Mouse (Mus musculus) stomach, embryonic 14.5 days (tissue): ENCODE measurements around the gene Lpin2. TPM values are rescaled to one million over a fixed set of nuclear protein-coding genes. Genes with fewer than 3 reads are reported as not detected.

Experiments
- ATAC-seq: fragments of 200-750 bp; cut with Nextera tagmentation; 2 replicates; pipeline ENCODE4 v1.8.0; 2017; ENCODE audit warnings: low read depth, moderate TSS enrichment; ENCODE audit not compliant: insufficient number of reproducible peaks, insufficient read depth, low FRiP score
- H3K27ac ChIP-seq: fragments of 300-500 bp; sonication (generic); 2 replicates; pipeline ENCODE4 v1.5.1; 2014; ENCODE audit warnings: mild to moderate bottlenecking, low read length, moderate library complexity, mixed read lengths
- H3K27me3 ChIP-seq: fragments of 300-500 bp; sonication (generic); 2 replicates; pipeline ENCODE4 v1.6.1; 2014; ENCODE audit warnings: low read length, control low read depth, mixed read lengths; ENCODE audit not compliant: control insufficient read depth, insufficient read depth
- H3K36me3 ChIP-seq: fragments of 300-500 bp; sonication (generic); 2 replicates; pipeline ENCODE4 v1.6.1; 2014; ENCODE audit warnings: mild to moderate bottlenecking, control low read depth, low read length, moderate library complexity, mixed read lengths; ENCODE audit not compliant: control insufficient read depth, insufficient read depth
- H3K4me1 ChIP-seq: fragments of 300-500 bp; sonication (generic); 2 replicates; pipeline ENCODE4 v1.6.1; 2014; ENCODE audit warnings: low read length, control low read depth, mixed read lengths; ENCODE audit not compliant: control insufficient read depth, insufficient read depth
- H3K4me2 ChIP-seq: fragments of 300-500 bp; sonication (generic); replicated peaks from 2 replicates; pipeline ENCODE4 v1.6.1; 2014; ENCODE audit warnings: low read depth, low read length, control low read depth
- H3K4me3 ChIP-seq: fragments of 300-500 bp; sonication (generic); 2 replicates; pipeline ENCODE4 v1.5.1; 2014; ENCODE audit warnings: low read depth, low read length, control low read depth
- H3K9ac ChIP-seq: fragments of 300-500 bp; sonication (generic); replicated peaks from 2 replicates; pipeline ENCODE4 v1.6.1; 2014; ENCODE audit warnings: low read depth, mild to moderate bottlenecking, control low read depth, low read length, moderate library complexity, mixed read lengths
- H3K9me3 ChIP-seq: fragments of 300-500 bp; sonication (generic); 2 replicates; pipeline ENCODE4 v1.6.1; 2016; ENCODE audit warnings: low read depth, low read length, control low read depth; ENCODE audit not compliant: control insufficient read depth
- WGBS: fragments of 180-500 bp; shearing (Covaris S2); extraction: QIAGEN DNeasy Blood & Tissue Kit; methylation state at CpG from one replicate; pipeline ENCODE4 v1.1.7; 2014; 5-methylcytosine and 5-hydroxymethylcytosine counted together
- polyA plus RNA-seq: library from polyadenylated mRNA; unstranded; fragments of >200 nt; fragmentation: Nextera tagmentation; extraction: Ambion mirVana; gene quantifications from 2 replicates; pipeline ENCODE4 v1.2.1, GENCODE M21; 2014

The Lpin2 gene
- polyA plus RNA-seq, 1 experiment from 2014 or later = 38.6 TPM

DNA sequence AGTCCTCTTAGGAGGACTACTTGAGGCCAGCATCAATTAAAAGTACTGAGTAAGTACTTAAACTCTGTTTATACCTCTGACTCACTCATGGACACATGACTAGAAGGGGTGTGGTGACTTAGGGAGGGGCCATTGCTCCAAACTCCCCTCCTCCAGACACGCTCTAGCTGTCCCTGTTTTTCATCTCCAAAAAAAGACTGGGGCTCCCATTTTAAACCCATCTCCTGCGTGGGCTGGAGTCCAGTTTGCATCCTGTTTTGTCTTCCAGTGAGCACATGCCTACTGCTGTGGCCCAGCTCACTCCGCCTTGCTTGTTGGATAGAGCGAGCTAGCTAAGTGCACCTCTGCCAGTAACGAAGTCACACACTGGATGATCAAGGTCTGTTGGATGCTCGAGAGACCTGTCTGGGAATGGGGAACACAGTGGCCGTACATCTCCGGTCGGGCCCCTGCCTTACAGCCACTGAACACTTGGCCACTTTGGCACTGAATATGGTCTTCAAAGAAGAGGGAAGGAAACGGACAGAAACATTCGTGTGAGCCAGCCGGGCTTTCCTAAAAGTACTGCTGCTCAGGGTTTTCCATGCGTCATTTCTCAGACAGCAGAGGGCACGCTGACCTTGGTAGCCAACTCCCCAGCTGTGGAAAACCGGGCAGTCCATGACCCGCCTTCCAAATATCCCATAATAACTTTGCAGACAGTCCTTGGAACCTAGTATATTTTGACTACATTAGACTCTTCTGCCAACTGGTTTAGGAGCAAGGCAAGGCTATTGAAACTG lies 68.7 kb downstream of the Lpin2 start:
- H3K4me3 ChIP-seq = no peak overlapping the region
- no peaks in the 10 kb centered on the region for H3K9me3 ChIP-seq
- no peak overlapping the region for H3K27ac ChIP-seq
- peaks cover 22% of the 10 kb centered on the region for H3K36me3 ChIP-seq
- H3K4me2 ChIP-seq = no peak overlapping the region
- peak; percentile 29; the same call in 1 of the 2 replicates for ATAC-seq
- no peaks in the 10 kb centered on the region for H3K27me3 ChIP-seq
- 0 out of 2 replicates have a peak, but pooled peaks cover 3% of the 10 kb centered on the region for H3K4me1 ChIP-seq
- 79% methylated on average over 16 of the region's 16 CpGs for WGBS
- no peak overlapping the region for H3K9ac ChIP-seq

DNA sequence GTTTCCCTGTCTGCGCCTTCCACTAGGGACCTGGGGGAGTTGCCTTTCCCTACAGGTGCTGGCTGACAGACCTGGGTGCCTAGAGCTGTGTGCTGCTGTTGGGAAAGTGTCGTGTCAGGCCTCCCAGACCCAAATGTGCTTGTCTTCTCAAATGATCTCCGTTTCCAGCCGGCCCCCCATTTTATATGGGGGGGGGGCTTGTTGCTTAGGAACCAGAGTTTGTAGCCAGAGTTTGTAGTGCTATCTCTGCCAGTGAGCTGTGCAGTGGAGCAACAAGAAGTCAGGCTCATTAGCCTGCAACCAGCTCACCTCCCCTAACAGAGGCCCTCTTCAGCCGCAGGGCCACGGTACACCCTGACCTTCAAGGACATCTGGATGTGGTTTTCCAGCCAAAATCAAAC lies 69.2 kb downstream of the Lpin2 start:
- Histone ChIP-seq H3K27ac (no peak overlapping the region), H3K36me3 (peaks cover 20% of the 10 kb centered on the region), H3K27me3 (no peaks in the 10 kb centered on the region), H3K4me3 (no peak overlapping the region), H3K4me1 (0 out of 2 replicates have a peak, but pooled peaks cover 3% of the 10 kb centered on the region), H3K9me3 (no peaks in the 10 kb centered on the region), H3K4me2 (no peak overlapping the region), H3K9ac (no peak overlapping the region)
- 50% methylated on average over 6 of the region's 6 CpGs for WGBS
- ATAC-seq = no peak

DNA sequence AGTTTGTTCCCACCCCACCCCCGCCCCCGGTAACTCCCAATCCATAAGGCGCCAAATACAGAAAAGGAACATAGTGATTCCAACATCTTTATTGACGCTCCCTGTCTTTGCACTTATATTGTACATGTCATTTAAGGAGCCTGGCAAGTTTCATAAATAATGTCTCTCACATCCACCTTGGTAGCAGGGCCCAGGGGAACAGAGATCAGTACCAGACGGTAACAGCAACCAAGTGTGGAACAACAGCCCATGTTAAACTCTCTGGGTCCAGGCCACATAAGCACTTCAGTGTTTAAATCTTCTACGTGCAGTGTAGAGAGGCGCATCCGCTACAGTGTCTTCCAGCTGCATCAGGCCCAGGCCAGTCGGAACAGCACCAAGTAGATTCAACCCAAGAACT lies 69.7 kb downstream of the Lpin2 start:
- no peak overlapping the region; the same call in 1 of the 2 replicates for H3K27ac ChIP-seq
- ATAC-seq = no peak
- H3K27me3 ChIP-seq = no peaks in the 10 kb centered on the region
- no peak overlapping the region for H3K9ac ChIP-seq
- H3K36me3 ChIP-seq = peaks cover 15% of the 10 kb centered on the region
- H3K4me2 ChIP-seq = no peak overlapping the region
- H3K9me3 ChIP-seq = no peaks in the 10 kb centered on the region
- WGBS = 86% methylated on average over 9 of the region's 9 CpGs
- 0 out of 2 replicates have a peak, but pooled peaks cover 3% of the 10 kb centered on the region for H3K4me1 ChIP-seq
- H3K4me3 ChIP-seq = no peak overlapping the region

DNA sequence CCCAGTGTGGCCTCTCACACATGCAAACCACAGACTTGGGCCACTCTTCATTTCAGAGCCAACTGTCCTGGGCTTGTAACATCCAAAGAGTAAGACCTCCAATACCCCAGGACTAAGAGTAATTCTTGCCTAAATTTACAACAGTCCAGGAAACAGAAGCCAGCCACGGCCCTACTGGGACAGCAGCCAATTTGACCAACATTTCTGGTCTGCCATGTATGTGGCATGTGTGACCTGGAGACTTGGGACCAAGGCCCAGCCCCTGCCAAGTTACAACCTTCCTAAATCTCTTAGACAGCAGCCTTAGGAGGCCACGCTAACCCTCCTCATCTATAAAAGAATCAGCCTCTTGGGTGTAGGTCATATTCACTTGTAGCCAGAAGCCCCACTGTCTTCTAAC lies 71.0 kb downstream of the Lpin2 start:
- no peak overlapping the region for H3K9ac ChIP-seq
- no peak overlapping the region for H3K27ac ChIP-seq
- H3K9me3 ChIP-seq = no peaks in the 10 kb centered on the region
- 84% methylated on average over 2 of the region's 2 CpGs for WGBS
- H3K27me3 ChIP-seq = no peaks in the 10 kb centered on the region
- H3K4me3 ChIP-seq = no peak overlapping the region
- H3K36me3 ChIP-seq = peaks cover 3% of the 10 kb centered on the region; the same call in 1 of the 2 replicates
- no peak for ATAC-seq
- H3K4me1 ChIP-seq = 0 out of 2 replicates have a peak, but pooled peaks cover 3% of the 10 kb centered on the region
- no peak overlapping the region for H3K4me2 ChIP-seq

DNA sequence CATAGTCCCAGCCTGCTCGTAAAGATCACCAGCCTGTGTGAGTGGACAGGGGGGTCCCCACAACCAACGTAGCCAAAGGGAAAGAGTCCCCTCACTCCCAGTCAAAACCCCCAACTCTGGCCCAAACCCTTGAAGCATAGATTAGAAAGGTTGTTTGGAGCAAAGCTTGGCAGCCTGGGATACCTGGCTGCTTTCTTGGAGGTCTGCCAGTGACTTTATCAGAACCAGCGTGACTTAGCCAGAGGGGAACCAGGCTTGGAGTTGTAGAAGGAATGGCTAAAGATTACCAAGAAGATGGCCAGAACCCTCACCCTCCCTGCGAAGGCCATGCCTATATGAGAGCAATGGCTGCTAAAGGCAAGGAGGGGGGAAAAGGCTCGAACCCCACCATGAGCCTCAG lies 71.7 kb downstream of the Lpin2 start:
- Histone ChIP-seq H3K4me3 (no peak overlapping the region), H3K36me3 (no peaks in the 10 kb centered on the region; the same call in 1 of the 2 replicates), H3K27ac (no peak overlapping the region), H3K9me3 (no peaks in the 10 kb centered on the region), H3K27me3 (no peaks in the 10 kb centered on the region), H3K9ac (no peak overlapping the region), H3K4me2 (no peak overlapping the region), H3K4me1 (0 out of 2 replicates have a peak, but pooled peaks cover 3% of the 10 kb centered on the region)
- WGBS = 77% methylated on average over 5 of the region's 5 CpGs
- no peak for ATAC-seq

DNA sequence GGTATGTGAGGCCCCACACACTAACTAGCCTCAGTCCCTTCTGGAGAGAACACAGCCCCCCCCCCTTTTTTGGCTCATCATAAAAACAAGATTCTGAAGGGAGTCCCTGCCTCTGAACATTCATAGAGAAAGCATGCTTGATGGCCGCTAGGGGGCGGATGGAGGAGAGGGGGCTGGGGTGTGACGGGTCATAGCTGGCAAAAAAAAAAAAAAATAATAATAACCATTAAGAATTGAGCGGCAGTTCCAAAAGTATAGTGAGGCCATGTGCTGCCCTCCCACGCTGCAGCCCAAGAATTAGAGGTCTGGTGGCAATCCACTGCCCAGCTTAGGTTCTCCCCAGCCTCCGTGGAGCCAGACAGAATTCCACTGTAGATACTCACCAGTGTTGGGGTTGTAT lies 72.4 kb downstream of the Lpin2 start:
- 0 out of 2 replicates have a peak, but pooled peaks cover 3% of the 10 kb centered on the region for H3K4me1 ChIP-seq
- H3K9me3 ChIP-seq = no peaks in the 10 kb centered on the region
- no peak overlapping the region for H3K4me3 ChIP-seq
- H3K27me3 ChIP-seq = no peaks in the 10 kb centered on the region
- 54% methylated on average over 6 of the region's 6 CpGs for WGBS
- H3K4me2 ChIP-seq = no peak overlapping the region
- H3K9ac ChIP-seq = no peak overlapping the region
- H3K27ac ChIP-seq = no peak overlapping the region
- H3K36me3 ChIP-seq = no peaks in the 10 kb centered on the region; the same call in 1 of the 2 replicates
- no peak for ATAC-seq

DNA sequence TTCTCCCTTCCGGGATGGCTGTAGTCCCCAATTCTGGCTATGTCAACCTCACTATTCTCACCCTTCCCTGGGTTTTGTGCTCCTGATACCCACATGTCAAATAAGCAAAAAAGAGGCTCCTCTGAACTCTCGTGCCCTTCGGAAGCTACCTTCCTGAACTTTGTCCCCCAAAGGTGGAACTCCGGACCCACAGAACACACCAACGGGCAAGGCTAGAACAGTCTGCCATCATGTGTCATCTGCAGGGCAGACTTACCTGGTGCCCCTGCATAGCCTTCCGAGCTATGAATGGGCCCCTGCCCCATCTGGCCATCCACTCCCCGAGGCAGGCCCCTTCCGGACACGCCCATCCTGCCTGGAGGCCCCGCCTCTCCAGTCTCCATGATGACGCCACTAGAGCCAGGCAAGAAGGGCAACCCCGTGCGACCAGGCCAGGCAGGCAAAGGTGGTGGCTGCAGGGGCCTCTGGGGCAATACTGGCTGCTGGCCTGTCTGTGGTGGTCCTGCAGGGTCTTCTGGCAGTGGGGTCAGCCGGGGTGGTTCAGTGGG lies 73.8 kb downstream of the Lpin2 start:
- 80% methylated on average over 14 of the region's 14 CpGs for WGBS
- H3K9ac ChIP-seq = no peak overlapping the region
- H3K27ac ChIP-seq = no peak overlapping the region
- ATAC-seq = no peak
- H3K4me2 ChIP-seq = no peak overlapping the region
- no peaks in the 10 kb centered on the region for H3K9me3 ChIP-seq
- H3K27me3 ChIP-seq = no peaks in the 10 kb centered on the region
- H3K4me1 ChIP-seq = 0 out of 2 replicates have a peak, but pooled peaks cover 3% of the 10 kb centered on the region
- H3K4me3 ChIP-seq = no peak overlapping the region
- no peaks in the 10 kb centered on the region for H3K36me3 ChIP-seq

DNA sequence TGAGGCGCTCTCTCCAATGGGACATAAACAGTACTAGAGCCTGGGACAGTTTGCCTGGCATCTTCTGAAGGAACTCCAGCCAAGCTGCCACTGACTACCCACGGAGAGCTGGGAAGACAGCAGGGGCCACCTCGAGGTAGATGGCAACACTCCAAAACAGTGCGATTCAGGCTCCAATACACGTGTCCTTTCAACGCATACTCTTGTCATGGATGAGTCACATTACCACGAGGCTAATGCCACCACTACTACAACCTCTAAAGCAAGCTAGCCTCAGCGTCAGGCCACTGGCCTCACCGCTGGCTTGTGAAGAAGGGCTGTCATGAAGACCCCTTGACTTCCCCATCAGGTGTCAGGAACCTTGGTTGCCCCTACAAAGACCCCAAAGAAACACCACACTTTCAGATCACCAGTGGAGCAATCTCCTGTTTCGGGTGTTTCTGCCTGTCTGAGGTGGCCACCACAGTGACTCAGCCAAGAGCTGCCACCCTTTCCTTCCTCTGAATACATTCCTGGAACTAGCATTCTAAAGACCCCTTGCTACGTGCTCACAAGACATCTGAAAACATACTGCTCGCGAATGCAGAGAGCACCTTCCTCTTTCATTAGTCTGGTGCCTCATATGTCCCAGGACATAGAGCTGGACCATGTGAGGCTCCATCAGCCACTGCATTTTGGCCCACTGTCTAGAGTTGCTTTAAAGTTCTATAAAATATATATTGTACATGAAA lies 74.6 kb downstream of the Lpin2 start:
- Histone ChIP-seq H3K27ac (no peak overlapping the region), H3K4me3 (no peak overlapping the region), H3K9me3 (no peaks in the 10 kb centered on the region), H3K36me3 (no peaks in the 10 kb centered on the region), H3K9ac (no peak overlapping the region), H3K27me3 (no peaks in the 10 kb centered on the region), H3K4me1 (no peaks in the 10 kb centered on the region), H3K4me2 (no peak overlapping the region)
- 83% methylated on average over 13 of the region's 13 CpGs for WGBS
- ATAC-seq = no peak
